Mouse (Mus musculus): ENCODE data around the gene Ang4.
A peak's percentile ranks its signal among the peaks of the same experiment; 100 is the strongest.

Gene Ang4

GRCm38 (mm10) chr14:51773490-51773889 lies at the start of gene Ang4:
TSS of gene Ang4 (minus strand) at chr14:51773590.
- DNase-seq (ENCODE audit: extremely low spot score): no peak

GRCm38 (mm10) chr14:51799746-51800145 lies 26.4 kb upstream of the Ang4 start, which contains the start of gene AY358078:
TSS of gene AY358078 (plus strand) at chr14:51800046.
- DNase-seq (ENCODE audit: extremely low spot score): no peak

GRCm38 (mm10) chr14:51794106-51794505 lies 20.7 kb upstream of the Ang4 start:
- DNase-seq (ENCODE audit: extremely low spot score): no peak

- DNase-seq (ENCODE audit: extremely low spot score): no peak
Observed at GRCm38 (mm10) chr14:51789196-51789595, 15.8 kb upstream of the Ang4 start.

- no peak for DNase-seq (ENCODE audit: extremely low spot score)
Observed at GRCm38 (mm10) chr14:51787061-51787460, 13.7 kb upstream of the Ang4 start.

GRCm38 (mm10) chr14:51786335-51786734 lies 12.9 kb upstream of the Ang4 start:
- DNase-seq (ENCODE audit: extremely low spot score): no peak

GRCm38 (mm10) chr14:51778865-51779481 lies 5.6 kb upstream of the Ang4 start:
- no peak for DNase-seq (ENCODE audit: extremely low spot score)

- DNase-seq (ENCODE audit: extremely low spot score): no peak
Observed at GRCm38 (mm10) chr14:51777791-51778190, 4.4 kb upstream of the Ang4 start.

- peak; percentile 14 for DNase-seq (ENCODE audit: extremely low spot score)
Observed at GRCm38 (mm10) chr14:51771378-51771777, 2.0 kb downstream of the Ang4 start.

- DNase-seq (ENCODE audit: extremely low spot score): no peak
Observed at GRCm38 (mm10) chr14:51755944-51756343, 17.4 kb downstream of the Ang4 start.

GRCm38 (mm10) chr14:51740347-51741170 lies 32.8 kb downstream of the Ang4 start:
- DNase-seq (ENCODE audit: extremely low spot score): peak; percentile 53

- DNase-seq (ENCODE audit: extremely low spot score): peak; percentile 12
Observed at GRCm38 (mm10) chr14:51739150-51739993, 34.0 kb downstream of the Ang4 start.

GRCm38 (mm10) chr14:51738411-51739149 lies 34.8 kb downstream of the Ang4 start:
- peak; percentile 11 for DNase-seq (ENCODE audit: extremely low spot score)

- no peak for DNase-seq (ENCODE audit: extremely low spot score)
Observed at GRCm38 (mm10) chr14:51737967-51738366, 35.4 kb downstream of the Ang4 start.

GRCm38 (mm10) chr14:51717083-51717482 lies 56.3 kb downstream of the Ang4 start, which contains the start of gene Gm5800:
TSS of gene Gm5800 (minus strand) at chr14:51717183.
- DNase-seq (ENCODE audit: extremely low spot score): no peak
